Mouse (Mus musculus) ES-Bruce4 (cell line): Measurements from ENCODE around the gene Sbds.

Experiments used
- CTCF ChIP-seq: IDR thresholded peaks from one replicate; pipeline ENCODE4 v1.8.1; 2011; ENCODE audit warnings: low read depth, low read length
- POLR2A ChIP-seq: IDR thresholded peaks from one replicate; pipeline ENCODE4 v1.8.1; 2011; ENCODE audit warnings: low read length; ENCODE audit not compliant: insufficient read depth

DNA sequence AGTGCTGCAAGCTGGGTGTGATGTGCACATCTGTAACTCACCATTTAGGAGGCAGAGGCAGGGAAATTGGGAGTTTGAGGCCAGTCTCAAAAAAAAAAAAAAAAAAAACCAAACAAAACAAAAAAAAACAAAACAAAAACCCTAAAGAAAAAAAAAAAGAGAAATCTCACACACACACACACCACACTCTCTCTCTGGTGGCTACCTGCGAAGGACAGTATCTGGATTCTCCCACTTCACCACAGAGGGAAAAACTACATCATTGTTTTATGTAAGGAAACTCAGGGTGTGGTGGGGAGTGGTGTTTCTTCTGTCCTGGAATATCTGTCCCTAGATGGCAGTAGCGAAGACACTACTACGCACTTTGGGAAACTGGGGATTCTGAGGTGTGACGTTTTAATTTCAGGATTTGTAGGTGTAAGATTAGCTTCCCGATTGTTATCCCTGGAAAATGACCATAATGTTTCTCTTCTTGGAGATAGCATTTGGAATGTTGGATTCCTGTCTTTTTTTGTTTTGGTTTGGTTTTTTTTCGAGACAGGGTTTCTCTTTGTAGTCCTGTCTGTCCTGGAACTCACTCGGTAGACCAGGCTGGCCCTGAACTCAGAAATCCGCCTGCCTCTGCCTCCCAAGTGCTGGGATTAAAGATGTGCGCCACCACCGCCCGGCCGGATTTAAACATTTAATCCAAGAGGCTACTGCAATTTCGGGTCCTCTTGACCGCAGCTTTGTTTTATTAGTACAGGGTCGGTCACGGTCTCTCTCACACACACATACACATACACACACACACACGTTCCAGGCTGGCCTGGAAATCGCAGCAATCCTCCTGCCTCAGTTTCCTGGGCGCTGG is 940 bp downstream of the Sbds start:
- no peak for TF ChIP-seq CTCF
- no peak for TF ChIP-seq POLR2A
